Mouse (Mus musculus): ENCODE data around the gene Psmb4.

DNA sequence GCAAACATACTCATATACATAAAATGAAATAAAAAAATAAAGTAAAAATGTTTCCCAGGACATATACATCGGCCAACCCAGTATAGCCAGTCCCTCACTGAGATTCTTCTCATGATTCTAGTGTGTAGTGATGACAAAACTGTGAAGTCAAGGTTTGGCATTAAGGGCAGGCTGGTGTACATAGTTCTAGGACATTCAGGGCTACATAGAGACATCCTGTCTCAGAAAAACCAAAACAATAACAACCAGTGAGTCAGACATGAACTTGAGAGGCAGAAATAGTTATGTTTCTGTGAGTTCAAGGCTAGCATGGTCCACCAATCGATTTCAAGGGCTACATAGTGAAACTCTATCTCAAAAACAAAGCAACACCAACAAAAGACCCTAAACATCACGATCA is 34.5 kb downstream of the Psmb4 start:
- TF ChIP-seq CTCF (IDR thresholded peaks at IDR 0.05; ENCODE audit: low read depth, low read length): no peak
- TF ChIP-seq POLR2A (IDR thresholded peaks at IDR 0.05; ENCODE audit: borderline replicate concordance, low read depth, low read length): no peak

Measured in bone marrow macrophage, adult 2 months (primary cell).